Mouse (Mus musculus): ENCODE results near the gene Tasp1.
"Not testable (repeated sequence)": the region's sequence is repeated elsewhere in the genome, so short reads cannot be mapped to it uniquely, and the experiment has no call there.

Tasp1 gene

DNA sequence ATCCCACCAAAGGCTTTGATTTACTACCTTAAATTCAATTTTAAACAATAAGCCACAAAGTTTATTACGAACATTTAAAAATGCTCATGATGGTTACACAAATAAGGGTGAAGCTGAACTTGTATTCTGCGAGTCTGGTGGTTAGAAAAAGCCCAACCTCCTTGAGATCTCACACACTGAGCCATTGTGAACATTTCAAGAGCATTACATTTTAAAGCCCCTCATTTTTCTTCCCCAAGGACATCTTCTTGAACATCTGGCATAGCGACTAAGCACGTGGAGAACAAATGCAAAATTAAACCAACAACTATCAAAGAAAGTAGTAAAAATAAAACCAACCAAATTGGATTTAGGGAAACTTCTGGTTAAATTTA, 182.4 kb downstream of the Tasp1 start:
- DNase-seq (ENCODE audit: low read depth, low spot score): no peak

DNA sequence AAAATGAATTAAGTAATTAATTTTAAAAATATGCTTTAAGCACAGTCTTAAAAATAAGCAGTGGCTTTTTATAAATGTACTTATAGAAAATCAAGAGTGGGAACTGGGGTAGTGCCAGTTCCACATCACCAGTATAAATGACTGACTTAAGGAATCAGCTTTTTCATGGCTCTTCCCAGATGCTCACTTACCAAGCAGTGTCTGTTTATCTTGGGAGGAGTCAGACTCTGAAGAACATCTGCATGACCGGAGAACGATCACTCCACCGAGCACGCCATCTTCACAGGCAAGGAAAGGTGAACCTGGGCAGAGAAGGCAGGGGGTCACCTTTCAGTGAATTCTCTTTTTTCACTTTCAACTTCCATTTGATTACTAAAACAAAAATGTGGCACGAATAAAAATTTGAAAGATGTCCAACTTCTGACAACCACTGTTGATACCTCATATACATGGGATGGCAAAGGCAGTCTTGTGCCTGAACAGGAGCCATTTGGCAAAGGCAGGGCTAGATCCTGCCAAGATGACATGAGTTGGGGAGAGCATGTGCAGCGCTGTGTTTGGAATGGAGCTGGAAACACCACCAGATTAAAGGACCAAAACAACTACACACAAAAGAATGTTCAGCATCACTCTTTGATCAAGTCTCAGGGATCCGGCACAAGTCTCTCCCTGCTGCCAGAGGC, 182.9 kb downstream of the Tasp1 start:
- DNase-seq (ENCODE audit: low read depth, low spot score): no peak

DNA sequence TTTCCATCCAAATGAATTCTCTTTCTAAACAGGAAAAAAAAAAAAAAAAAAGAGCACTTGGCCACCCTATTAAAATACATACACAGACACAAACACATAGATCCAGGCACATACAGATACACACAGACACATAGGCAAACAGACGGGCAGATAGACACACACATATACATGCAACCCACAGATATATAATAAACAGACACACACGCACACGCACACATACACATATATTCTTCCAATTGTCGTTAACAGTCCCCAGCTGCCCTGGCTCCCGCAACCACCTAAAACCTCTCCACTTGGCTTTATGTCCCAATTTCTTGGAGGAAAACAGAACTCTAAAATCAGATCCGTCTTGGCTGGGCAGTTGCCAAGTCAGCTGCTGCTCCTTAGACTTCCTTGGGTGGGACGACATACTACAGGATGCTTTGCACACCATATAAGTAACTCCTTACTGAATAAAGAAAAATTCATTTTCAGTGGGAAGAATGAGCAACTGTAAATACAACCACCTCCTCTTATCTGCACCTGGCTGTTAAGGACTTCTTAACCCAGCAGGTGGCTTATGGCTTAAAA, 188.5 kb downstream of the Tasp1 start:
- no peak for DNase-seq (ENCODE audit: low read depth, low spot score)

DNA sequence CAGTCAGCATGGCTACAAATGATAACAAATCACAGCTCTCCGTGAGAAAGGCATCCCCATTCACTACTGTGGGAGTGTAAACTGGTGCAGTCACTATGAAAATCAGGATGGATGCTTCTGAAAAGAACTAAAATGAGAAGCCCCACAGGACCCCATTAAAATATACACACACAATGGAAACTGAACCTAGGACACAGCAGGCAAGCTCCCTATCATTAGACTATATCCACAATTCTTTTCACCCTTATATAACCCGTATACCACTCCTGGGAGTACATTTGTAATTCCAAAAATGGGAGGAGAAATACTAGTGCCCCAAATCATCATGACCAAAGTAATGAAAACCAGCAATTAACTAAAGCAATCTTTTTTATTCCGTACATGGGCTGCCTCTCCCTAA, 190.7 kb downstream of the Tasp1 start:
- DNase-seq (ENCODE audit: low read depth, low spot score): no peak

DNA sequence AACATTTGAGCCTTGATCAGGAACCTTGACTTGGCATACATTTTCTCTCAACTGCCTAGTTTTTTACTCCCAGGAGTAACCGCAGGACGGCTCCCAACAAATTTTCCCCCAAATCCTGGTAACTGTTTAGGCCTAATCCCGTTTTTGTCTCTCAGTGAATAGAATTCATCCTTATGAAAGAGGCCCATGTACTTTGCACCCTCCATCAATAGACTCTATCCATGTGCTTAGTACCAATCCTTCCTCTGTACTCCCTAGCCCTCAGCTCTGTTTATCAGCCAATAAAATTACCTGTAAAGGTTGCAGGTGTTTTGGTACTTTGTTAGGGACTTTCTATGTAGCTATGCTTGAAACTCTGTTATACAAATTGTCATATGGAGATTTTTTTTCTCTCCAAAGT, 192.4 kb downstream of the Tasp1 start:
- no peak for DNase-seq (ENCODE audit: low read depth, low spot score)

DNA sequence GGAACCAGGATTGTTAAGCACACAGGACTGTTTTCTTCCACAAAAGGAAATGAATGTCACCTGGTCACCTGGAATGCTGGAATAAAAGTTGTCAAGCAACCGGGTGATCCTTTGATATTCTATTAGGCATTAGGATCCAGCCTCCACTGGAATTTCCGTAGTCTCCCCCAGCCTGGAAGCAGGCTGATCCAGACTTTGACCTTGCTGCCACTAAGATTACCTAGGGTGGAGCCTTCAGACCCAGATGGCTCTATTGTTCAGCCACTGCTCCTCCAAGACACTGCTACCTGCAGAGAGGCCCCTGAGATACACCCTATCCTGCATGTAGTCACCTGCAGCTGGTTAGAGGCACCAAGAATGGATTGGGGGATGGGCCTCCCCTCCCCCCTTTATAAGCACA, 192.8 kb downstream of the Tasp1 start:
- no peak for DNase-seq (ENCODE audit: low read depth, low spot score)

DNA sequence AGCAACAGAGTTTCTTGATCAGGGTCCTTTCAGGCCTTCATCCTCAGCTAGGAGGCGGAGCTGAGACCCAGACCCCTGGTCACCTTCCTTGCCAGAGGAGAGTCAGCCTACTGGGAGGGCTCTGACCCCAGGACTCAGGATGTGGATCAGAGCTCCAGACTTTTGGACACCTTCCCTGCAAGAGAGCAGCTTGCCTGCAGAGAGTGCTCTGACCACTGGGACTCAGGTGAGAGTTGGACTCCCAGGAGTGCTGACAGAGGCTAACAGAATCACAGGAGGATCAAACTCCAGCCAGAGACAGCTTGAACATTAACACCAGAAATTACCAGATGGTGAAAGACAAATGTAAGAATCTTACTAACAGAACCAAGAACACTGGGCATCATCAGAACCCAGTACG, 197.5 kb downstream of the Tasp1 start:
- DNase-seq (ENCODE audit: low read depth, low spot score): not testable (repeated sequence)

DNA sequence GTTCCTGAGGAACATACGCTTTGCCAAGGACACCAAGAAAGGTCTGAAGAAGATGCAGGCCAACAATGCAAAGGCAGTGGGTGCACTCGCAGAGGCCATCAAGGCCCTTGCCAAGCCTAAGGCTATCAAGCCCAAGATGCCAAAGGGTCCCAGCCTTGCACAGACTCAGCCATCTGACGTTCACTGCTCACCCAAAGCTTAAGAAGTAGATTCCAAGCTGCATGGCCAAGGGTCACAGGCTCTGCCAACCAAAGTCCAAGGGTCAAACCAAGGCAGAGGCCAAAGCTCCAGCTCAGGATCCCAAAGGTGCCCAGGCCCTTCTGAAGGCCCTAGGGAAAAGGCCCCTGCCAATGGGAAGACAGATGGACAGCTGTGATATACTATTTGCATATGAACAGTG, 203.2 kb downstream of the Tasp1 start:
- not testable (repeated sequence) for DNase-seq (ENCODE audit: low read depth, low spot score)

DNA sequence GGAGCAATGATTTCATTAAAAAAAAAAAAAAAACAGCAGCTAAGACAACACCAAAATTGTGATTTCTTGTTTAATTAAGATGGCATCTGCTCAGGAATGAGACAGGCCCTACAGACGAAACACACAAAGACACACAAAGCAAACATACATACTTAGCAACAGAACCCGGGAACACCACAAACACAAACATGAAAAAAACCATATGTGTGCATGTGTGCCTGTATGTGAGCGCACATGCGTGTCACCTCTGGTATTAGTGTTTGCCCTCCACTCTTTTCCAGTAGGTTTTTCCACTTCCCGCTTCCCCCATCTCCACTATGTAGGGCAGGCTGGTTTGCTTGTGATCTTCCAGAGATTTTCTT, 206.5 kb downstream of the Tasp1 start:
- DNase-seq (ENCODE audit: low read depth, low spot score): no peak

DNA sequence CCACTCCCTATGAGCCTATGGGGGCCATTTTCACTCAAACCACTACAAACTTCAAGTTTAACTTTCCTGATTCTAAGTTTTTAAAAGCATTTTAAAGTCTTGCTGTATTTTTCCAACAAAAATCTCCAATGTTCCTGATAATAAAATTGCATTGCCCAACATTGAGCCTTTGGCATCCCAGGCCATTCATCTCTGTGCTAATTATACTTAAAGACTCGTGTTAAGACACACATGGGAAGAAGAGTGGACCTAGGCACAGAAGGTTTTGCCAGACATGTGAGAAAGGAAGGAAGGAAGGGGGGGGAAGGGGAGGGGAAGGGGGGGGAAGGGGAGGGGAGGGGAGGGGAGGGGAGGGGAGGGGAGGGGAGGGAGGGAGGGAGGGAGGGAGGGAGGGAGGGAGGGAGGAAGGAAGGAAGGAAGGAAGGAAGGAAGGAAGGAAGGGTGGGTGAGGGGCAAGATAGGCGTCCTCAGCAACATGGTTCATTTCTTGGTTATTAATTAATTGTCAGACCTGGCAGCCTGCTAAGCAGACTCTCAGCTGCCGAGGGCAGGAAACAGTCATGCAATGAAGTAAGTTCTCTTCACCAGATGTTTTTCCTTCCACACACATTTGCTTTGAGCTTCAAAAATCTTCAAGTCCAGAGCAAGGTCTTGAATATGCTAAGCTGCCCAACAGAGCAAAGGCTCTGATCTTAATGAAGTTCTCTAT, 207.0 kb downstream of the Tasp1 start:
- DNase-seq (ENCODE audit: low read depth, low spot score): no peak

DNA sequence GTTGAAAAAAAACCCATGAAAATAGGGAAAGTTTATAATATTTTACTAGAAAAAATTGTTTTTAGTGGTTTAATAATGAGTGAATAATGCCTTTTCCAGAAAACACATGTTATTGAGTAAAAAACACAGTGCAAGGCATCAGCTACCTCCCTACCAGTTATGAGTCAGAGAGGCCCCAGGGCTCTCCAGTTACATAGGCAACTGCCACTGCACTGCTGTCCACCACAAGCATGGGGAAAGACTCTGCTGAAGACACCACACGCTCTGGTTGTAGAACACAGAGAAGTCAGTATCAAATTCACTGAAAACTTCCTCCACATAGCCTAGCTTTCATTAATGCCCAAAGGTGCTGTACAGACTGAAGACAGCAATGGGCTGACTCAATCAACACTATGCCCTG, 217.0 kb downstream of the Tasp1 start:
- DNase-seq (ENCODE audit: low read depth, low spot score): no peak

DNA sequence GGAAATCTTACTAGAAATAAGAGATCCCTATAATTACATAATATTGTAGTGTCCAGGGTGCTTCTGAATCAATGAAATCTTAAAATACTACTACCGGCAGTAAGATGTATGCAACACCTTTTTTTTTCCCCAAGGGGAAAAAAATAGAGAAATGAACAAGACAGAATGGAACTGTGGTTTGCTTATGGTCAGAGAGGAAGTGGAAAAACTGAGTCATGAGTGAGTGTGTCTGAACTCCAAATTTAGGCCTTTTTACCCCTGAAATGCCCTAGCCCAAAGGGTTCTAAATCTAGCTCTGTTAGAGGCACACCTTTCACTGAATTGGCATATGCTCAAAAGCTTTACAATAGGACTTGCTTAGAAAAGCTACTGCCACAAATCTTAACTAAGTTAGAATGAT, 225.2 kb downstream of the Tasp1 start:
- DNase-seq (ENCODE audit: low read depth, low spot score): no peak

DNA sequence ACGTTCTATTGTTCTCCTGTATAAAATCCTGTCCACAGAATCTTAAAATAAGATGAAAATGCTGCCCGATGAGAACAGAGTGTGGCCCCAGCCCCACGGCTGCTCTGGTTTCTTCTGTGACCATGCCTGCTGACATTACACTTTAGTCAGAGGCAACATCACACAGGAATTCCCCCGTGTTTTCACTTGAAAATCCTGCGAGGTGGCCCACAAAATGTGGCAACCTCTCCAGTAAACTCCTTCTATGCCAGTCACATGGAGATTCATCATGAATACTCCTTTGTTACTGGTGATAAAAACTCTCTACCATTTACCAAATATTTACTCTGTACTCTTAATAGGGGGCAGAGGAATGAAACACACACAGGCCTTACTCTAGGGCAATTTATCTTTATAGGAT, 225.7 kb downstream of the Tasp1 start:
- no peak for DNase-seq (ENCODE audit: low read depth, low spot score)

DNA sequence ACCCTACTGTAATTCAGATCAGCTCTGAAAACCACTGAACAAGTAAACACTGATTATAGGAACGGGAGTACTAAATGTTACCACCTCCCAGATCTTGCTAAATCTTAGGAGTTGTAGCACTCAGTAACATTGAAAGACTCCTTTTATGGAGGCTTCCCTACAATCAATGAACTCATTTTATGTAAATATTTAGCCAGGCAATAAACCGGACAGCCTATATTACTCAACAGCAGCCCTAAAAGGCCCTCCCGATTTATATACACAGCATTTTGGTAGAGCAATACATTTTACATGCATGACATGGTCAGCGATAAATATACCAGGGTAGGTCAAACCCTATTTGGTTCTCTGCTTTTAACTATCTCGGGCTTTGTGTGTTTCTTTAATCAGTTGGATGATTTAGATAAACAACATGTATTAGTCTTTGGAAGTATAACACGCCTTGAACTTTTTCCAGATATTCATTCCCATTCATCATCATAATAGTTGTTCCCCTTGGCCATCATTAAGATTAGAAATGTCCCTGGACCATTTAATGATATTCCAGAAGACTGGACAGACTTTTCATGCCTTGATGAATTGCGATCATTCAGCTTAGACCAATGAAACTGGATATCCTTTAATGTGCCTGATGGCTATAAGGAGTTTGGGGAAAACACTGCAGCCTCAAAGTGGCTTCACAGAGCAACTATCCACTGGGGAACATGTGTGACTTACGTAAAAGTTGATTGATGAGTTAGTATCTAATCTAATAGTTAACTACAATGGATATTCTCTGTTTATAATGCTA, 244.8 kb downstream of the Tasp1 start:
- no peak for DNase-seq (ENCODE audit: low read depth, low spot score)

DNA sequence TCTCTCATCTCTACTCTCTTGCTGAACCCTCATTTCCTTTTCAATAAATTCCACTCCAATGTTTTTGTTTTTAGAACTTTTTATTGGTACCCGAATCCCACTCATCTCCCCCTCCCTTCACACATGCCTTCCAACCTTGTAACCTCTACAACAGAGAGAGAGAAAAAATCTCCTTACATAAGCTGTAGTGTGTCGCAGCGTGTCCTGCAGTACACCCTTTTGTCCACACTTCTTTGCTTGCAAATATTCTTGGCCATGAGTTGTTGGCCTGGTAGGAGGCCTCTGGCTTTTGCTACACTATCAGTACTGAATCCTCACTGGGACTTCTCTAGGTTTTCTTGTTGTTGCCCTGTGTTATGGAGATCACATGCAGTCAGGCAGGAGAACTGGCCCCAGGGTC, 249.3 kb downstream of the Tasp1 start:
- DNase-seq (ENCODE audit: low read depth, low spot score): no peak

DNA sequence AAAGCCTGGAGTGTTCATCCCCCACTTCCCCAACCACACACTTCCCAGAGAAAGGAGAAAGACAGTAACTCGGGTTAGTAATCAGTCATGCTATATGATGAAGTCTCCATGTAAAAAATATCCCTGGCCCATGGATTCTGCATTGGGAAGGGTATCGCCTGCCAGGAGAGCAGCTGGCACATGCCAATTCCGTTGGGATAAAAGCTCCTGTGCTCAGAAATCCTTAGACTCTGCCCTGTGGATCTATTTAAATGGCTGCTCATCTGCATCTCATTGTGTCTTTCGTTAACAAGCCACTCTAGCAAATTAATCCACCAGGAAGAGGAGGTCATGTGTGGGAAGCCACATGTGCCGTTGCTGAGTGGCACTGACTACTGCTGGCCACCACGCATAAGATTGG, 258.7 kb downstream of the Tasp1 start:
- no peak for DNase-seq (ENCODE audit: low read depth, low spot score)

DNA sequence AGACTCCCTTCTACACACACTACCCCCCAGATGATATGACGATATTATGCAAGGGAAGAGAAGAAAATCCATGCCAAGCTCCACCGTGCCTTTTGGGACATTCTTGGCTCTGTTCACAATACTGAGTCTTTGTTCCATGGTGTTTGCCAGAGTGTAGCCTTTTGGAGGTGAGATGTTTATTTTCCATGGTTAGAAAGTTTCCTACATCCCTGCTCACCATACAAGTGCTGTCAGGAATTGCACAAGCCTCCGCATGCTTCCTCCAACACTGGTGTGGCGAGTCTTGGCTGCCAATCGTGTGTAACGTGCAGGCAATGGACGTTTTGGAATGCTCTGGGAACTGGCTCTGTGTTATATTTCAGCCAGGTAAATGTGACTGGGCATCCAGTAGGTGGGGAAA, 262.6 kb downstream of the Tasp1 start:
- no peak for DNase-seq (ENCODE audit: low read depth, low spot score)

DNA sequence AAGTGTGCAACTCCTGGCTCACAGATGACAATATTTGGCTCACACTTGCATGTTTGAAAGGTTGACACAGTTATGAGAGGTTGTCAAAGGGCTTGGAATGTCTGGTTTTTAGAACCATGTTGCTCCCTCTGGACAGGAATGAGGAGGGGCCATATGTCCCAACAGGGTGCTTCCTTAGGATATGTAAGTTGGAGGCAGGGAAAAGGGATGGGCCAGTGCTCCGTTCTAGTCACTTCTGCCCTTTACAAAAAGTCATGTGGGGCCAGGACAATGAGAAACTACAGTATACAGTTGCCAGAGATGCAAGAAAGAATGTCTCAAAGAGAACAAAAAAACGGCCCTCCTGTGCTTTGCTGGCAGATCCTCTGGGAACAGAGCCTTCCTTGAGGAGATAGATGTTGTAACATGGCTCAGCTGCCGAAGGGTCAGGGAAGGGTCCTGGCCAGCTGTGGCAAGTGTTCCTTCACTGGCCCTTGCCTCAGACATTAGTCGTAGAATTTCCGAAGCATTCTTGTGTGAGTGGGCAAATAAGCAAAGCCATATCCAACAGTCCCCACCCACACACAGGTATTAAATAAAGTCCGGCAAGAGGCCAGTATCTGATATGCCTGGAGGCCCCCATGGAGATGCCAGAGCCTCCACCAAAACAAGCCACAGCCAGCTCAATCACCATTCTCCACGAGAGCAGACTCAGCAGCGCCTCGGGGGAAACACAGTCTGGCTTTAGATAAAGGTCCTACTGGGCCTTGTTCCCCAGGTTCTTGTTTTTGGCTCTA, 274.1 kb downstream of the Tasp1 start:
- DNase-seq (ENCODE audit: low read depth, low spot score): no peak

DNA sequence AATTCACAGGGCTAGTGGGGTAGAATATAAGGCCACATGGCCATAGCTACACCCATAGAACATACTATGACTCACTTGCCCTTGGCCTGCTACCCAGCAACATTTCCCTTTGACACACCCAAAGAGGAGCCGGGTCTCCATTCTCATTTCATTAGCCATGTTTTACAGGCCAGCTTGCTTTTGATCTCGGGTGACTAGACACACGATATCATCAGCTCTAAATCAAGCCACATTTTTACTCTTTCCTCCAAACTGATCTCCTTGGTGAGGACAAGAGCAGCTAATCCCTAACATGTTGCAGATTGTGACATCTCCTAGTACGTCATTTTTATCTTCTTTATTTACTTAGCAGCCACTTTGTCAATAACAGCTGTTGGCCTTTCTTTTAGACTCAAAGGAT, 277.9 kb downstream of the Tasp1 start:
- DNase-seq (ENCODE audit: low read depth, low spot score): no peak

DNA sequence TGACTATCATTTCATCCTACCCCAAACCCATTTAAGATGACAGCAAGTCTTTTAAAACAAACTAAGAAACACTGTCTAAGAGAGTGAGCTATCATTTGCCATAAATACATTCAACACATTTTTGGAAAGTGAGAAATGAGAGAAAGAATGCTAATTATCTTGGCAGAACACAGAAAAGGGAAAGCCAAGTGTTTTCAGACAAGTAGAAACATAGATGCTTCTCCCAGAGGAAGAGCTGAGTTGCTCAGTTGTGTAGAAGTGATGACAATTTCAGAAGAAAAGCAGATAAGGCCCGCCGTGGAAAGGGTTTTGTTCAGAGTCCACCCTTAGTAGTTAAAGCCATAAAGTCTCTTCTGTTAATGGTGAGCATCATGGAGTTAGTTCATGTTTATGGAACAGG, 281.7 kb downstream of the Tasp1 start:
- DNase-seq (ENCODE audit: low read depth, low spot score): no peak

DNA sequence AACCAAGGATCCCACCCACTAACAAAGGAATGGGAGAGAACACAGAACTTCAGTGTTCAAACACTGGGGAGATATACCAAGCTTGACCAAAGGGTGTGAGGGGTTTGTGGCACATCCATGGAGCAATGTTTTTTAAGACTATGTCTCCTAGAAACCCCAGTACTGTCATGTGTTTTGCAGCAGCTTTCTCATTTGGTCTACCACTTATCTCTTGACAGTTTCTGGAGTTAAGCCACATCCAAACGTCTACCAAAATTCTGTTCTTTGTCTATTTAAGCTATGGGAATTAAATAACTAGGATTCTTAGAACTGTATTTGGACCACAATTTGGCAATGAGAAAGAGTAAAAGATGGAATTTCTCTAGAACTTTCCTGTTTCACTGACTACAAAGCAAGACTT, 282.1 kb downstream of the Tasp1 start:
- no peak for DNase-seq (ENCODE audit: low read depth, low spot score)

Measured in embryo, embryonic 11.5 days (tissue).